Comparison of ENCODE assay signal across 24 mouse cellular contexts in the genomic region with DNA sequence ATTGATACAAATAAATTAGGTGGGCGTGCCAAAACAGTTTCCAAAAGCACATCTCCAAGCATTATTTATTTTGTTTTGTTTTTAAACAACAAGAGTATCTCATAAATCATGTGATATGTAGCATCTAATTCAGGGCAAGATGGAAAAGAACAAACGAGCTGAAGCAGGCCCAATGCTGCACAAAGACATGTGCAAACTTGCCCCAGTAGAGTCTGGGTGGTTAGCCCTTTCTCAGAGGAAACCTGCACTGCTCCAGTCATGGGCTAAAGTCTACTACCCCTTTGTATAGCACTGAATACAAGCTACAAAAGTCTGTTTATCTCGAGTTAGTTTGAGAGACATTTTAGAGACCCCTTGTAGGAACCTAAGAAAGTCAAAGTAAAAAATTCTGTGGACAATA. TPM values are rescaled to one million over a fixed set of nuclear protein-coding genes. Genes with fewer than 3 reads are reported as not detected.
DNase-seq lines count a peak whose midpoint lies in the region; ATAC-seq and TF ChIP-seq lines count a peak whose summit lies in the region.
"Had no signal": no experiment of that assay in that cellular context is flagged by ENCODE, and none has a peak within 500 bp of the region (broad histone marks: within the 10 kb centered on the region; RNA-seq: fewer than 3 reads in every experiment).

No protein-coding gene starts in this region.

- H3K4me2 ChIP-seq in embryonic facial prominence, embryonic 11.5 days (ENCODE audit: low read depth, low read length) = no peak overlapping the region
- H3K4me2 ChIP-seq: embryonic facial prominence, embryonic 12.5 days; forebrain, embryonic 12.5 days had no signal

- peak; percentile 14 for DNase-seq in embryonic facial prominence, embryonic 11.5 days (ENCODE audit: low spot score)
- no peak for DNase-seq in embryonic facial prominence, embryonic 10.5 days (ENCODE audit: low spot score)
- DNase-seq in urinary bladder, postnatal 14 days (ENCODE audit: low spot score) = peak; percentile 31
- no peak for DNase-seq in urinary bladder, postnatal 10 days (ENCODE audit: low spot score)
- DNase-seq in kidney, postnatal 36 days = no peak
- DNase-seq: adrenal gland, adult 8-10 months; adrenal gland, postnatal 14 days; B cell, adult 2 months; cerebellum, adult 11-12 months; cerebellum, adult 2 months; cerebellum, adult 9-10 months; cerebellum, postnatal 10 days; cerebellum, postnatal 25 days had no signal

- H3K36me3 ChIP-seq in embryonic facial prominence, embryonic 11.5 days (replicated peaks; ENCODE audit: control insufficient read depth, insufficient read depth, low read depth, low read length) = peaks cover 9% of the 10 kb centered on the region
- H3K36me3 ChIP-seq in embryonic facial prominence, embryonic 10.5 days (replicated peaks) = peaks cover 99% of the 10 kb centered on the region

- no peaks in the 10 kb centered on the region for H3K4me1 ChIP-seq in embryonic facial prominence, embryonic 11.5 days (ENCODE audit: control insufficient read depth, insufficient read depth, low read length)
- no peaks in the 10 kb centered on the region for H3K4me1 ChIP-seq in embryonic facial prominence, embryonic 10.5 days
- 0 out of 2 replicates have a peak, but pooled peaks cover under 1% of the 10 kb centered on the region for H3K4me1 ChIP-seq in embryonic fibroblast, embryonic 13.5 days (ENCODE audit: control insufficient read depth, insufficient read depth, low read length)
- H3K4me1 ChIP-seq: embryonic facial prominence, embryonic 12.5 days; forebrain, embryonic 10.5 days; forebrain, embryonic 12.5 days had no signal

- no peak overlapping the region for H3K4me3 ChIP-seq in embryonic facial prominence, embryonic 11.5 days (ENCODE audit: low read depth, low read length)
- no peak overlapping the region for H3K4me3 ChIP-seq in embryonic facial prominence, embryonic 10.5 days
- no peak overlapping the region for H3K4me3 ChIP-seq in embryonic fibroblast, embryonic 13.5 days (ENCODE audit: insufficient read depth, low read length)
- H3K4me3 ChIP-seq: embryonic facial prominence, embryonic 12.5 days; erythroblast, embryonic 14.5 days; forebrain, embryonic 10.5 days; forebrain, embryonic 12.5 days had no signal

- H3K9me3 ChIP-seq in embryonic facial prominence, embryonic 11.5 days (replicated peaks; ENCODE audit: control insufficient read depth, low read length) = no peaks in the 10 kb centered on the region
- no peaks in the 10 kb centered on the region for H3K9me3 ChIP-seq in embryonic facial prominence, embryonic 10.5 days
- H3K9me3 ChIP-seq: embryonic facial prominence, embryonic 12.5 days; forebrain, embryonic 10.5 days; forebrain, embryonic 12.5 days; G1E had no signal

- no peak overlapping the region for H3K27ac ChIP-seq in embryonic facial prominence, embryonic 11.5 days (replicated peaks; ENCODE audit: low read depth, low read length)
- no peak overlapping the region for H3K27ac ChIP-seq in embryonic facial prominence, embryonic 10.5 days (replicated peaks)
- H3K27ac ChIP-seq in embryonic fibroblast, embryonic 13.5 days (ENCODE audit: insufficient read depth, low read length) = peak overlapping the region; percentile 8; the same call in 1 of the 2 replicates
- H3K27ac ChIP-seq: embryonic facial prominence, embryonic 12.5 days; forebrain, embryonic 10.5 days; forebrain, embryonic 12.5 days had no signal

- TF ChIP-seq CTCF in embryonic fibroblast, embryonic 13.5 days (IDR thresholded peaks at IDR 0.05; ENCODE audit: borderline replicate concordance, insufficient read depth, low read length) = no peak

- 81% methylated on average over 3 of the region's 3 CpGs for WGBS in embryonic facial prominence, embryonic 11.5 days
- 88% methylated on average over 3 of the region's 3 CpGs for WGBS in embryonic facial prominence, embryonic 10.5 days

- no peak overlapping the region for H3K9ac ChIP-seq in embryonic facial prominence, embryonic 11.5 days (replicated peaks; ENCODE audit: low read length)
- H3K9ac ChIP-seq: embryonic facial prominence, embryonic 12.5 days; forebrain, embryonic 12.5 days had no signal

- TF ChIP-seq POLR2A in embryonic fibroblast, embryonic 13.5 days (IDR thresholded peaks at IDR 0.05; ENCODE audit: low read depth, low read length) = no peak

- ATAC-seq in embryonic facial prominence, embryonic 11.5 days (replicated peaks; ENCODE audit: insufficient number of reproducible peaks, low FRiP score, low TSS enrichment, low read depth) = no peak
- ATAC-seq: activated CD4-positive, CD25-positive, alpha-beta regulatory T cell, adult 4 months; CD4-positive, CD25-positive, alpha-beta regulatory T cell, adult 4 months; forebrain, embryonic 14.5 days; forebrain, embryonic 16.5 days; Patski had no signal

- no peaks in the 10 kb centered on the region for H3K27me3 ChIP-seq in embryonic facial prominence, embryonic 11.5 days (ENCODE audit: control insufficient read depth, insufficient read depth, low read length)
- H3K27me3 ChIP-seq in embryonic facial prominence, embryonic 10.5 days (replicated peaks; ENCODE audit: low read depth, poor library complexity, severe bottlenecking) = no peaks in the 10 kb centered on the region
- H3K27me3 ChIP-seq: embryonic facial prominence, embryonic 12.5 days; forebrain, embryonic 12.5 days; Patski had no signal

RNA-seq across cellular contexts. Expression of gene Zfp451, which starts 14.8 kb away (rescaled TPM):
- 41.7 and 42.8 TPM in 2 replicates for polyA plus RNA-seq in embryonic facial prominence, embryonic 11.5 days (2014; fragmentation: Nextera tagmentation; extraction: Ambion mirVana)
- 33.6 and 35.7 TPM in 2 replicates for polyA plus RNA-seq in embryonic facial prominence, embryonic 10.5 days (2016; fragmentation: Nextera tagmentation; extraction: Ambion mirVana)
- polyA plus RNA-seq in embryonic fibroblast, embryonic 13.5 days (2011; ENCODE audit: insufficient read length, low read depth, missing spikeins) = 43.6 and 51.1 TPM in 2 replicates

RNA-seq across cellular contexts. Expression of gene Bag2, which starts 42.0 kb away (rescaled TPM):
- 46.7 and 49.6 TPM in 2 replicates for polyA plus RNA-seq in embryonic facial prominence, embryonic 11.5 days (2014; fragmentation: Nextera tagmentation; extraction: Ambion mirVana)
- 59.0 and 65.7 TPM in 2 replicates for polyA plus RNA-seq in embryonic facial prominence, embryonic 10.5 days (2016; fragmentation: Nextera tagmentation; extraction: Ambion mirVana)
- polyA plus RNA-seq in embryonic fibroblast, embryonic 13.5 days (2011; ENCODE audit: insufficient read length, low read depth, missing spikeins) = 45.0 and 71.6 TPM in 2 replicates

Comparison
In these comparisons a context has a peak if more than half of its experiments do, and no peak if none do; other contexts are left out.
1. DNase-seq: peak in embryonic facial prominence, embryonic 11.5 days (single experiment) and urinary bladder, postnatal 14 days (single experiment); none in embryonic facial prominence, embryonic 10.5 days (single experiment), urinary bladder, postnatal 10 days (single experiment) and kidney, postnatal 36 days (0 of 2).